Mouse (Mus musculus): ENCODE results near the gene Klk12.

Klk12 gene

DNA sequence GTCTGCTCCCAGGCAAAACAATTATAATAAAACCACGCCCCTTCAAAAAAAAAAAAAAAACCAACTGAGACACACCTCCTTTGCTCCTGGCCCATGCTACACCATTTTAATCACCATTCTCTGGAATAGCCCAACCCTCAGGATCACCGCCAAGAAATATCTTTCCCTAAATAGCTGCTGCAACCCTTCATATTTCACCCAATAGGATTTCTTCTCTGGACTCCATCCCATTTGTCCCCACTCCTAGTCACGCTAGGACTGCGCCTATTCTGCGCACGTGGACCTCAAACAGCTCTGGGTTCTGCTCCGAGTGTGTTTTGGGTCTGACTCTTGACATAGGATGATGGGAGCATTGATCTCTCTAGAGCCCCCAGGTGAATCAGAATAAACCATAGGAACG, 27.7 kb downstream of the Klk12 start:
- DNase-seq (ENCODE audit: low read depth, low spot score) = no peak

GRCm38 (mm10) chr7:43797333-43797769, 28.7 kb downstream of the Klk12 start, which contains the start of gene Klk8:
TSS of gene Klk8 (plus strand) at chr7:43797577.
- no peak for DNase-seq (ENCODE audit: low read depth, low spot score)

- DNase-seq (ENCODE audit: low read depth, low spot score) = no peak
Measured at GRCm38 (mm10) chr7:43797844-43798462, 29.3 kb downstream of the Klk12 start.

- no peak for DNase-seq (ENCODE audit: low read depth, low spot score)
Measured at GRCm38 (mm10) chr7:43799876-43800275, 31.2 kb downstream of the Klk12 start.

- DNase-seq (ENCODE audit: low read depth, low spot score) = no peak
Measured at GRCm38 (mm10) chr7:43810994-43811393, 42.3 kb downstream of the Klk12 start, which contains the start of gene Klk7. TSS of gene Klk7 (plus strand) at chr7:43811294.

DNA sequence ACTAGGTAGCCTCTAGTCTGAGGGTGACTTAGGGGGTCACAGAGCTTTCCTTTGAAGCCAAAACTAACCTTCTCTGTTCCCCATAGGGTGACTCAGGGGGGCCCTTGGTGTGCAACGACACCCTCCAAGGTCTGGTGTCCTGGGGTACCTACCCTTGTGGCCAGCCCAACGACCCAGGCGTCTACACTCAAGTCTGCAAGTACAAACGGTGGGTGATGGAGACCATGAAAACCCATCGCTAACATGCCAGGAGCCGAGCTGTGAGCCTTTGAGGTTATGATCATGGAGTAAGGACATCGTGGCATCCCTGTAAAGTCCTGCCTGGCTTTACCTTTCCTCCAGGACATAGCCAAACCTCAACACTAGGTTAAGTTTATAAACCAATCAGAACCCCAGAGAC, 46.5 kb downstream of the Klk12 start:
- DNase-seq (ENCODE audit: low read depth, low spot score) = no peak

- no peak for DNase-seq (ENCODE audit: low read depth, low spot score)
Measured at GRCm38 (mm10) chr7:43816746-43817145, 48.0 kb downstream of the Klk12 start.

- DNase-seq (ENCODE audit: low read depth, low spot score) = no peak
Measured at GRCm38 (mm10) chr7:43821581-43821980, 52.9 kb downstream of the Klk12 start.

Data from retina, adult 2 months (tissue).